Mouse (Mus musculus): ENCODE results near the gene Dlgap4.
A peak's percentile ranks its signal among the peaks of the same experiment; 100 is the strongest.
"Not testable (repeated sequence)": the region's sequence is repeated elsewhere in the genome, so short reads cannot be mapped to it uniquely, and the experiment has no call there.

Dlgap4 gene

DNA sequence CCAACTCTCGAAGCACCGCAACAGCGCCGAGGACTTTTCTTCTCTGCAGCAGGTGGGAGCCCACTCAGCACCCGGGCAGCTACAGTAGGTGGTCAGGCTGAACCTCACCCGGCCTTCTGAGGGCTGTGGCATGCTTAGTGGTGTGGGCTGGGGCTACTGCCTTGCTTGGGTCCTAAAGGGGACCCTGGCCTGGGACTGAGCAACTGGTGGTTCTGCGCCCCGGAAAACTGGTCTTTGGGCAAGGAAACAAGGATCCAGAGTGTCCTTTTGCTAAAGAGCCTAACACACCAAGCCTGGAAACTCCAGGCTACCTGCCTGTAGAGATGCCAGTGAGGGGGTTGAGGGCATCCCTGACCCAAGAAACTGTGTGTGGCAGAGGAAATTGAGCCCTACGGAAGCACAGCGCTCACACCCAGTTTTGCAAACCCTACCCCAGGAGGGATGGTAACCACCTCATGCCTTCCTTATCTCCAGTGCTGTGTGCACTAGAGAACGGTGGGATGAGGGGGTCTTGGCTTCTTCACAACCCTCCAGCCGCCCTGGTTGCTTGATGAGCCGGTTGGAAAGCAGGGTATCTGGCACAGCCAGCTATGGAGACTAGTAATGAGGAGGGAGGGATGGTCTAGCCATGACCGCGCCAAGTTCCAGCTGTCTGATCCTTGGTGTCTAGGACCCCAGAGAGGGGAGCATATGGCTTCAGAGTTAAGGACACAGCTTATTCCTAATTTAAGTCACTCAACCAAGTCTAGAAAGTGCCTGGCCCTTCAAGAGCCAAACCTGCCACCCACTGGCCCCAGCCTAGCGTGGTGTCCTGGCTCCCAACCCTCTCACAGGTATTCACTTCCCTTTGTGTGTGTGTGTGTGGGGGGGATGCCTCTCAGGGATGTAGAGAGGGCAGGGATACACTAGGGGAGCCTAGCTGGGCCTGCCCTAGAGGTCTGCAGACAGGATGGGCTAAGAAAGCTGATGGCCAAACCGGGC, 162.2 kb downstream of the Dlgap4 start:
- no peak for DNase-seq (ENCODE audit: low read depth, low spot score)

DNA sequence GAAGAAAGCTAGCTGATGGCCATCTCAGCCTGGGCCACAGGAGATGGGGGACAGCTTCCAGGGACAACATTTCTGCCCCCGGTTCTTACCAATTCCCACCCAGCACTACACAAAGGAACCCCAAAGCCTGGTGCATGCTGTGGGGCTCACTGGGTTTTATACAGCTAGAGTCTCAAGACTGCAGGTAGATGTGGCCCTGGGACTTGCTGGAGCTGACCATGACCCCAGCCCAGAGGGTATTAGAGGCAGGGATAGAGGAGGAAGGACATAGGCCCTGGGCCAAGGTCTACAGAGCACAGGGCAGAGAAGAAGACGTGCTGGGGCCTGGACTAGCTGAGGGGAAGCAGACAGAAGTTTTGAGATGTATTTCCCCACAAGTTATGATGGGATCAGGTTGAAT, 163.4 kb downstream of the Dlgap4 start:
- no peak for DNase-seq (ENCODE audit: low read depth, low spot score)

DNA sequence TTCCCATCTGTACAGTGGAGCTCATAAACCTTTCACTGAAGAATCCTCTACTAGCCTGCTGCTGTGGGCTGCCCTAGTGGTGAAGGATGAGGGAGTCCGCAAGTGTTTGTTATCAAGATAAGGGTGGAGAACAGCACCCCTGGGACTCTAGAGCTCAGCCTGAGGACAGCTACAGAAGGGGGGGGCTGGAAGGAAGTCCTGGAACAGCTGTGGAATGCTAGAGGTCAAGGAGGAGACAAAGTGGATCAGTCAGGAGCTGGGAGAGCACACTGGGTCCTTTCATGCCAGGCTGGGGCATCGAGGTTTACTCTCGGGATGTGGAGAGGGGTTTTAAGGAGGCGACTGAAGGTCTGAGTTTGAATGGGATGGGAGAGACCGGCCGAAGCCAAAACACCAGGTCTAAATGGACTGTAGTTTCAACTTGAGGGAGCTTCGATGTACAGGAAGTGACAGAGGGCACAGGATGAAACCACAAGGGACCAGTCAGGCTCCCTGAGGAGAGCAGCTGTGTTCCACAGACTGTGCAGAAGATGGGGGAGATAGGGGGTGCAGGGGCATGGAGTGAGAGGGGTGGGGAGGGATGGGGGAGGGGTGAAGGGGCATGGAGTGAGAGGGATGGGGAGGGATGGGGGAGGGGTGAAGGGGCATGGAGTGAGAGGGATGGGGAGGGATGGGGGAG, 164.0 kb downstream of the Dlgap4 start:
- DNase-seq (ENCODE audit: low read depth, low spot score) = no peak

DNA sequence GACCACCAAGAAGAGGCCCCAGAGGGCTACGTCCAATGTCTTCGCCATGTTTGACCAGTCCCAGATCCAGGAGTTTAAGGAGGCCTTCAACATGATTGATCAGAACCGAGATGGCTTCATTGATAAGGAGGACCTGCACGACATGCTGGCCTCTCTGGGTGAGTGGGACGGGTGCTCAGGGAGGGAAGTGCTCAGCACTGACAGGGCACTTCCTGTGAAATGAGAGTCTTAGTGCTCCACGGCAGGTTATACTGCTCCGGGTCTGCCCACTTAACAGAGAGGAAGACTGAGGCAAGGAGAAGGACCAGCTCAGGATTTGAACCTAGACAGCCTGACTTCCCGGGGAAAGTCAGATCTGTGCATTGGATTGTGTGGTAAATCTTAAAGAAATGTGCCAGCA, 165.1 kb downstream of the Dlgap4 start:
- no peak for DNase-seq (ENCODE audit: low read depth, low spot score)

DNA sequence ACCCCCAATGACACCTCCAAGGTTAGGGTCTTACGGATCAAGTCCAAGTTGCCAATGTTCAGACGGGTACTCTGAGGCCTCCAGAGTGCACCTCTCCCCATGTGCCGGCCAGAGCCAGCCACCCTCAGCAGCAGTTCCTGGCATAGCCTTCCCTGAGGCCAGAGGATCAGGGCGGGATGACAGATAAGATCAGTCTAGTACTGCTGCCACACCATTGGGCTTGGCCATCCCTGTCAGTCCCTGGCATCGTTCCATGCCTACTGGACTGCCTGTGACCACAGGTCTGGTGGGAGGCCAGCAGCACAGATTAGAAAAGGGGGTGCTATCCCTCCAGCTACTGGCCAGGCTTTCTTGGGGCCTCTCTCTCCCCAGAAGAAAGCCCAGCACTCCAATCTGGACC, 165.5 kb downstream of the Dlgap4 start:
- no peak for DNase-seq (ENCODE audit: low read depth, low spot score)

DNA sequence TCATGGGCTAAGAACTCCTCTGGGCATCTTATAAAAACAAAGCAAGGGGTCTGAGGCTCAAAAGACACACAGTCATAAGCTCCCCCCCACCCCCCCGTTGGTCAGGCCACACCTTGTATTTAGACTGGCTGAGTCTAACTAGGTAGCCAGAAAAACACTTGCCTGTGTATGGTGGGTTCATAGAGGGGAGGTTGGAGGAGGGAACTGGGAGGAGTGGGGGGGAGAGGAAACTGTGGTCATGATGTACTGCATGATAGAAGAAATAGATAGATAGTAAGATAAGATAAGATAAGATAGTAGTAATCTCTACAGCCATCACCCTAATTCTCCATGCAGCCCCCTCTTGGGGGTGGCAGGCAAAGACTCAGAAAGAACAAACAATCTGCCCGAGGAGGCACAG, 166.0 kb downstream of the Dlgap4 start:
- no peak for DNase-seq (ENCODE audit: low read depth, low spot score)

DNA sequence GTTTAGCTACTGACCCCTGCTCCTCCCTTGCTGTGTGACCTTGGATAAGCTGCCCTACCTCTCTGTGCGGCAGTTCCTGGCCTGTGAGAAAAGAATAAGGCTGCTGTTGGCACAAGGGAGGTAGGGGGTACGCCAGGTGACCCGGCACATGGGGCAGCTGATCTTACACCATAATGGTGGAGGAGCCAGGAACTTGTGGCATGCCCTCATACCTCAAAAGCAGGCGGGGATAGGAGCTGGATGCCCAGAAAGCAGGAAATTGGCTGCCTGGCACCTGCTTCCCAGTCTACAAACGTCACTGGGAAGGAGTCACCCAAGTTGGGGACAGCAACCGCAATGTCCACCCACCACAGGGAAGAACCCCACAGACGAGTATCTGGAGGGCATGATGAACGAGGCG, 166.6 kb downstream of the Dlgap4 start:
- DNase-seq (ENCODE audit: low read depth, low spot score) = no peak

DNA sequence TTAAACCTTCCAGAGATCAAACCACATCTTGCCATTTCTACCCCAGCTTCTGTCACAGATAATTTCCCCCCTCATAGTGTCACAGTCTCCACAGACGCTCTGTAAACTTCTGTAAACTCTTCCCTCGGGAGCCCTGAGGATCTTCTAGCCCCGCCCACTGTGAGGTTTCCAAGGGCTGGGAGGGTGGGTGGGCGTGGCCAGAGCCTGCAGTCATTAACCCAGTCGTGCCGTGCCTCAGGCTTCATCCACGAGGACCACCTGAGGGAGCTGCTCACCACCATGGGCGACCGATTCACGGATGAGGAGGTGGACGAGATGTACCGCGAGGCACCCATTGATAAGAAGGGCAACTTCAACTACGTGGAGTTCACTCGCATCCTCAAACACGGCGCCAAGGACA, 167.2 kb downstream of the Dlgap4 start:
- peak; percentile 54 for DNase-seq (ENCODE audit: low read depth, low spot score)

DNA sequence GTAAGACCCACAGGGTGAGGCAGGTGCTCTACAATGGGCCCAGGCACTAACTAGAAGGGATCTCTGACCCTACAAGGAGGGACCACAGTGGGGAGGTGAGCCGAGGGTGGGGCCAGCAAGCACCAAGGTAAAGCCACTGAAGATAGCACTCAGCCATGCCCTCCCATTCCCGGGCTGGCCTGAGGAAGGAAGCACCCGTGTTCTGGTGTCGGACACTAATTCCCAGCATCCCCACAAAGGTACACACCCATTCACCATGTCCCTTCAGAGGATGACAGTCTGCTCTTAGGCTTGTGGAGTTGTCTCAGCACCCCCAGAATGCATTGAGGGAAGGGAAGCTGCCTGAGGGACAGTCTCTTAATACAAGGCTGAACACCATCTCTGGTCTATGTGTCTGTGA, 167.8 kb downstream of the Dlgap4 start:
- no peak for DNase-seq (ENCODE audit: low read depth, low spot score)

DNA sequence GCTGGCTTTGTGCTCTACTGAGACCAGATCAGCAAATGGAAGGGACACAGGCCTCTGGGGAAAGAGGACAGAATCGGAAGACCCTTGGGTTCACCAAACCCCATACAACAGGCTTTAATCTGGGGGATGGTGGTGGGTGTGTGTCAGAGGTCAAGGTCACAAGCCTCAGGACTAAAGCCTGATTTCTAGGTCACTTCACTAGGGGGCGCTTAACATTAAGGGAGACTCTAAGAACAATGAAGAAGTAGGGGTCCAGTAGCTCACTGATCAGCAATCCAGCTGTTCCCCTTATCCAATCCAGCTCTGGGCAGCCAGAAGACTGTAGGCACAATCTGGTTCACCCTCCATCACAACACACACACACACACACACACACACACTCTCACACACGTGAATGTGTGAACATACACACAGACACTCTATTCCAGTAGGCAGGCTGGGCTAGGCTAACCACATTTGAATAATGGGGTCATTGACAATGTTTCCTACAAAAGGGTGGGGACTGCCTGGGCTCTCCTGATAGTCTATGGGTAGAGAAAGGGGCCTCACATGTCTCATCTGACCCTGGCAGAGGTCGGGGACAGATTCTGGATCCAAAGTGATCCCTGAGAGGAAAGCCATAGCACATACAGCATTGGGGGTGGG, 168.5 kb downstream of the Dlgap4 start:
- DNase-seq (ENCODE audit: low read depth, low spot score) = no peak

DNA sequence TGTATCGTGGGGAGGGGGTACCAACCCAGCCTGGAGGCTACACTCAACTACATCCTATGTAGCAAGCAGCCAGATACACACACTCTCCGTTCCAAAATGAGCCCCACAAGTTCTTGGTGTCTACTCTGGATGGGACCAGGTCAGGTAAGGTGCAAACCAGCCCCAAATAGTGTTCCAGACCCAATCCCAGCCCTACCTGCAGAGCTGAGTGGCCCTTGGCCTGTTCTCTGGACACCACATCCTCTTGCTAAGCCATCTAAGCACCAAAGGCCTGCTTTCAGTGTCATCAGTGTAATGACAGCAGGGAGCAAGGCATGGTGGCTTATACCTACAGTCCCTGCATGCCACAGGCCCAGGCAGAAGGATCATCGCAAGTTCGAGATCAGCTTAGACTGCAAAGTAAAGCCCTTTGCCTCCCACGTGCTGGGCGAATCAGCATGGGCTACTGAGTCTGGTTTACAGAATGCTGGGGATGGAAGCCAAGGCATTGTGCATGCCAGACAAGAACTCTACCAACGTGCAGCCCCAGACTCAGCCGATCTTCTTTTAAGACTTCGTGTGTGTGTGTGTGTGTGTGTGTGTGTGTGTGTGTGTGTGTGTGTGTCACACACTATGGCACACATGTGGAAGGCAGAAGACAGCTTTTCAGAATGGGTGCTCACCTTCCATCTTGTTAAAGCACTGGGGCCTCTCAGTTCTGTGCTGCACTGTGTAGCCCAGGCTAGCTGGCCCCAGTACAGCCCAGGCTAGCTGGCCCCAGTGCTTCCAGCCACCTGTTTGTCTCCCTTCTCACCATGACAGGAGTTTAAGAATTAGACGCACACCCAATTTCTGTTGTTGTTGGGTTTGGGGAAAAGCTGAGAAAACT, 169.2 kb downstream of the Dlgap4 start:
- no peak for DNase-seq (ENCODE audit: low read depth, low spot score)

DNA sequence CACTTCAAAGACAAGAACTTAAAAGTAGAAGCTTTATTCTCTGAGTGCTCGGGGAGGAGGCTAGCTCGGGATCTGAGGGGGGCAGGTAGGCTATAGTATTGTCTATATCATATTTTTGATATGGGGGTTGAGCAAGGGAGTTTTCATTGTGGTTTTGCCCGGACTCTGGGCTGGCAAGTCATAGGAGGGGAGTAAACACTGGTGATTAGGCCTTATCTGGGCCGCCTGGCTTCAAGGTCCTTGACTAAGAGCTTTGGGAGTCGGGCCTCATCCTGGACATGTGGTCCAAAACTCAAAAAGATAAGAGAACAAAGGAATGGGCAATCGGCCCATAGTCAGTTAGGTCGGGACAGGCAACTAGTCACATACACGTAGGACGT, 169.8 kb downstream of the Dlgap4 start:
- no peak for DNase-seq (ENCODE audit: low read depth, low spot score)

DNA sequence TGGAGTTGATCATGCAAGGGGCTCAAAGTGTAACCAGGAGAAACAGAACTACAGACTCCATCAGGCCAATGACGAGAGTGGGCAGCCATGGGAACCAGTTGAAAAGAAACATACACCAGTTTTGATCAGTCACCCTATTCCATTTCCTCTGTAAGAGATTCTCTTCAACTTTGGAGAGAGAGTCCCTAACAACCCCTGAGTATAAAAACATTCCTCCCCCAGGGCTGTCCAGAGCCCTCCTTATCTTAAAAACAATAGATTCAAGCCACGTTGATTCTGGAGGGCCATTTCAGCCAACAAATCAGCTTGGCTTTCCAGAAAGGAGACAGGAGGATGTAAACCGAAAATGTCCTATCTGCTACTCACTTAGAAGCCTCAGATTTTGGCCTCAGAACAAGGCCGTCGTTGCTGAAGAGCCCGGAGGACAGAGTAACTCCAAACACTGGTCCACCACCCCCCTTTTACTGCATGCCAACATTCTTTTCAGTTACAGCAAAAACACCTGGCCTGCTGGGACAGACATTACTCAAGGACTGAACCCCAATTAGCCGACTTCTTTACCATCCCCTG, 170.6 kb downstream of the Dlgap4 start:
- DNase-seq (ENCODE audit: low read depth, low spot score) = no peak

DNA sequence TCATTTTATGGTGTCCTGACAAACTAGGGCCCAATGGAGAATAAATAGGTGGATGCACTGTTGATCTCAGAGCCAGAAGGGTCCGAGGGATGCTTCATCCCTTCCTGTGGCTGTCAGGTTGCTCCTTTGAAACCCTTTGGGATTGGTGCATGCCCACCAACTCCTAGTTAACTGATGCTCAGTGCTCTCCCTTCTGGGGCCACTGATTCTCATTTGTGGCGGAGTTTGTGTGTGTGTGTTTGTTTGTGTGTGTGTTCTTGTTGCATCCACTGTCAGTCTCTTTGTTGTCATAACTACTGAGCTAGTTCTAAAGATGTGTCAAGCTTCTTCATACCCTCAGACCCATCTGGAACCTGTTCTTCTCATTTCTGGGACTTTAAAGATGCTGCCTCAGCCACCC, 171.4 kb downstream of the Dlgap4 start:
- no peak for DNase-seq (ENCODE audit: low read depth, low spot score)

DNA sequence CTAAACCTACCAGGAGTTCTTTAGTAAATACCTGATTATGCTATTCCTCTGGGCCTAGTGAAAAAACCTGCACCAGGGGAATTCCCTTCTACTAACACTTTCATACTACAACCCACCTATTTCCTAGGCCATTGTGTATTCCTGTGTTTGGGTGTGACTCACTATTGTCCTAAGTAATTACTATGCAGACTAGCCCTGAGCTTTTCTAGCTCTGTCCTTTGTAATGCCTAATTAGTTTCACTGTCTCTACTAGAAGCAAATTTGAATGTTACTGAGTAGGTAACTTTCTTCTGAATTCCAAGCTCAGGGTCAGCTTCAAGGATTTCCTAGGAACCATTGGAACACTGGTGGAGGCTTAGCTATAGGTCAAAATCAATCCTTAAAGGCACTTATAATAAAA, 172.9 kb downstream of the Dlgap4 start:
- DNase-seq (ENCODE audit: low read depth, low spot score) = not testable (repeated sequence)

DNA sequence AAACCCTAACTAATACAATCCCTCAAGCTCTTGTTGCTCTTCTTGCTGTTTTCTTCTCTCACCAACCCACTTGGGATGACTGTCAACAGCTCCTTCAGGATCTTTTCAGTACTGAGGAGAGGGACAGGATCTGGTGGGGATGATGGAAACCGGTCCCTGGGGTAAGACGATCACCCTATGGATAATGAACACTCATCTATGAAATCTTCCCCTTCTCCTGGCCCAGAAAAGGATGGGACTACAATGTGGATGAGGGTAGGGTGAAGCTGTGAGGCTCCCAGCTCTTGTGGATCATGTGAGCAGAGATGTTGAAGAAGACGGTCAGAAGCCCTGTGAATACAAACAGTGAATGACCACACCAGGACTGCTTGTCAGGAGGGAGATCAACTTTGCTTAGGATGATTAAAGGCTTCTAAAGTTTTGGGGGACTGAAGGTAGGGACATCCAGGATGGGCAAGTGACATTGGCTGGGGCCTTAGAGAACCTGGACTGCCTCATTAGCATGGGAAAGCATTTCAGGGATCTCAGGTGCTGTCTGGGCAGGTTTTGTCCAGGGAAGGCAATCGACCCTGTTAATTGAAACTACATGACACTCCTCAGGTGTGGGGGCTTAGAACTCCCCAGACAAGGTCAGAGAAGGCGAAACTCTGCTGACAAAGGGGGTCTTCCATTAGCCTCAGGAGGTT, 173.7 kb downstream of the Dlgap4 start:
- no peak for DNase-seq (ENCODE audit: low read depth, low spot score)

DNA sequence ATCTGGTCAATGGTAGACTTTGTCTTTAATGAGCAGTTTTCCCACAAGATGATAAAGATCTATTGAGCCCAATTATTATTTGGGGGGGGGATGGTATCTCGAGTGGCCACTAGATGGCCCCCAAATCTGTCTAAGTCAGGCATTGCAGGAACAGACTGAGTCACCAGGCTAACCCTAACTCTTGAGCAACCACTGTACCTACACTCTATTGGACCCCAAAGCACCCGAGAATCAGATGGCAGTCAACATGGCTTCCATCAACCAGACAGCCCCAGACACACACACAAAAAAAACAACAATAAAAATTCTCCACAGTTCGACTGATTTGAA, 174.2 kb downstream of the Dlgap4 start:
- no peak for DNase-seq (ENCODE audit: low read depth, low spot score)

DNA sequence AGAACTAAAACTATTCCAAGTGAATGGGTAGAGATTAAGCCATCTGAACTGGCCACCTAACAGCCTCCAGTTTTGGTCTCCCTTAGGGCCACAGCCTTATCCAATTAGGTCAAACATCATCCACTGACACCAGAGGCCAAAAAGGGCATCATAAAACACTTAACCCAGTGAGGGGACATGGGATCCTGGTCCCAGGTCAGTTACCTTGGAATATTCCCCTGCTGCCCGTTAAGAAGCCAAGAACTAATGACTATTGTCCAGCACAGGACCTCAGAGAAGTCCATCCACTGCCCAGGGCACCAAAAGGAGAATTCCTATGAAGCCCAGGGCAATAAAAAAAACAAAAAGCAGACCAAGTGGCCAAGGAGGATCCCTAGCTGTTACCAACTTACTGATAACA, 175.3 kb downstream of the Dlgap4 start:
- no peak for DNase-seq (ENCODE audit: low read depth, low spot score)

DNA sequence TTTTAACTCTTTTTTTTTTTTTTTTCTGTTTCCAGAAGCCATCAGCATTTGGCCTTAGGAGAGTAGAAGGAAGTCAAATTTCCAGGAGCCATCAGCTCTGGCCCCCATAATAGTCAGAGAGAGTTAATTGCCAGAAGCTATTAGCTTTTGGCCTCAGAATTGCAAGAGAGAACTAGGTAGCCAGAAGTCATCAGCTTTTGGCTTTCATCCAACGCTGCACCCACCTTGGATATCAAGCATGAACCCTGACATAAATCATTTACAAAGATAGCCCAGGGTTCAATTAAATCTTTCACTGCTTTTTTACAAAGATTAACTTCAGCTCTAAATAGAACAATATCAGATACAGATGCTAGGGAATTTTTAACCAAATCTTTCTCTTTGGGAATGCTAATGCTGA, 185.0 kb downstream of the Dlgap4 start:
- DNase-seq (ENCODE audit: low read depth, low spot score) = no peak

DNA sequence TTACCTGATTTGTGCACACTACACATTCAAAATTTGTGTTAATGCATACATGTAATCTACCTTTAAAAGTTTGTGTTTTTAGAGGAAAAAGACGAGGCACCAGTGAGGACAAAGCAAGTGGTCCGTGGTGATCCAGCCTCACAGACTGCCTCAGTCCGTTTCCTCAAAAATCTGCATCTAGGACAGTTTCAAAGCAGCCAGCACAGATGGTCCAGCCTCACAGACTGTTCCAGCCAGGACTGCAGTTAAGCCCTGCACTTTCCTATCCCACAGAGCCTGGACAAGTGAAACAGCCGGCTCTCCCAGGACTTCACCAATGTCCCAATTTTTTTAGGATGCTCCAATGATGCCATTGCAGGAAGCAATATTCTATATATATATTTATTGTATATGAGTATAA, 187.5 kb downstream of the Dlgap4 start:
- no peak for DNase-seq (ENCODE audit: low read depth, low spot score)

DNA sequence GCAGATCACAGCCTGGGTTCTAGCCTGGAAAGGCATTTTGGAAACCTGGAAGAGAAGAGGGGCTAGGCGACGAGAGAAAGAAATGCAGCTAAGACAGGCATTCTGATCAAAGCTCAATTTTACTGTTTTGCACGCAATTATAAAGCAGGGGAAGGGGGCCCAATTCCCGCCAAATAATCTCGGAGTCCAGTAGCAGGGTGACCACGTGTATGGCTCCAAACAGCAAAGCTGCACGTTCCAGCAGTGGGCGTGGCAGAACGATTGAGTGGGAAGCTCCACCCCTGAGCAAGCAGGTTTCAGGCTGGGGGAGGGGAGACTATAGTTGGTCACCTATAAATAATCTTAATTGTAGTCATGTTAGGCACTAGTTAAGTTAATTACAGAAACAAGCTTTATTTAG, 188.6 kb downstream of the Dlgap4 start:
- DNase-seq (ENCODE audit: low read depth, low spot score) = not testable (repeated sequence)

Measured in c-Kit-negative CD71-positive TER-119-positive erythroid progenitor cells, embryonic 14.5 days (primary cell).